Mouse (Mus musculus) erythroid progenitor cell, adult 5-6 weeks (primary cell): Measurements from ENCODE around the gene Arglu1. TPM values are rescaled to one million over a fixed set of nuclear protein-coding genes. Genes with fewer than 3 reads are reported as not detected.

ENCODE experiments used
- ATAC-seq: replicated peaks from 2 replicates; pipeline ENCODE4 v1.8.0; 2016; ENCODE audit warnings: moderate number of reproducible peaks, mild to moderate bottlenecking, moderate TSS enrichment, inconsistent platforms; ENCODE audit not compliant: poor library complexity, low FRiP score, severe bottlenecking
- total RNA-seq, 2 experiments: library from RNA; stranded (forward) in 1 of 2; stranded (reverse) in 1 of 2; fragments of 150-400 nt in 1 of 2; fragments of 186-747, 209-891 nt in 1 of 2; gene quantifications; 2 replicates each; pipeline versions ENCODE4 v1.2.3 to v1.2.4; 2015 to 2017; ENCODE audit warnings: low replicate concordance in 2 of 2

The Arglu1 gene
- total RNA-seq, 2 experiments from 2014 or later: 60.4 to 81.1 TPM

GRCm38 (mm10) chr8:8659503-8660306 is 30.6 kb downstream of the Arglu1 start:
- no peak for ATAC-seq

- ATAC-seq: no peak
Observed at GRCm38 (mm10) chr8:8658426-8659224, 31.7 kb downstream of the Arglu1 start.

GRCm38 (mm10) chr8:8657692-8658355 is 32.5 kb downstream of the Arglu1 start:
- ATAC-seq: no peak

GRCm38 (mm10) chr8:8656578-8657441 is 33.5 kb downstream of the Arglu1 start:
- ATAC-seq: no peak

- no peak for ATAC-seq
Observed at GRCm38 (mm10) chr8:8655346-8656340, 34.7 kb downstream of the Arglu1 start.

- no peak for ATAC-seq
Observed at GRCm38 (mm10) chr8:8653906-8654489, 36.3 kb downstream of the Arglu1 start.

GRCm38 (mm10) chr8:8653343-8653742 is 37.0 kb downstream of the Arglu1 start:
- ATAC-seq: no peak

- no peak for ATAC-seq
Observed at GRCm38 (mm10) chr8:8652388-8652787, 37.9 kb downstream of the Arglu1 start.

GRCm38 (mm10) chr8:8649944-8650343 is 40.4 kb downstream of the Arglu1 start:
- ATAC-seq: no peak

- ATAC-seq: no peak
Observed at GRCm38 (mm10) chr8:8649536-8649935, 40.8 kb downstream of the Arglu1 start.

GRCm38 (mm10) chr8:8648686-8649085 is 41.6 kb downstream of the Arglu1 start:
- ATAC-seq: no peak

- ATAC-seq: no peak
Observed at GRCm38 (mm10) chr8:8647824-8648223, 42.5 kb downstream of the Arglu1 start.

GRCm38 (mm10) chr8:8647319-8647718 is 43.0 kb downstream of the Arglu1 start:
- no peak for ATAC-seq

- ATAC-seq: no peak
Observed at GRCm38 (mm10) chr8:8644160-8644915, 46.0 kb downstream of the Arglu1 start.

GRCm38 (mm10) chr8:8640264-8640588 is 50.1 kb downstream of the Arglu1 start:
- no peak for ATAC-seq

- no peak for ATAC-seq
Observed at GRCm38 (mm10) chr8:8639569-8640263, 50.6 kb downstream of the Arglu1 start.

- ATAC-seq: no peak
Observed at GRCm38 (mm10) chr8:8631394-8631793, 58.9 kb downstream of the Arglu1 start.
